Mouse (Mus musculus) lung, postnatal 36 days (tissue): ENCODE measurements around the gene Gpn1.
"Not testable (repeated sequence)": the region's sequence is repeated elsewhere in the genome, so short reads cannot be mapped to it uniquely, and the experiment has no call there.

Source experiments
- DNase-seq: peaks from one replicate; pipeline ENCODE4 v3.0.0; 2022; ENCODE audit warnings: mixed read lengths

Gpn1 gene

GRCm38 (mm10) chr5:31494513-31495297 is at the start of gene Gpn1:
Gpn1 (plus strand) TSS chr5:31494741.
- DNase-seq, result peak; percentile 96

DNA sequence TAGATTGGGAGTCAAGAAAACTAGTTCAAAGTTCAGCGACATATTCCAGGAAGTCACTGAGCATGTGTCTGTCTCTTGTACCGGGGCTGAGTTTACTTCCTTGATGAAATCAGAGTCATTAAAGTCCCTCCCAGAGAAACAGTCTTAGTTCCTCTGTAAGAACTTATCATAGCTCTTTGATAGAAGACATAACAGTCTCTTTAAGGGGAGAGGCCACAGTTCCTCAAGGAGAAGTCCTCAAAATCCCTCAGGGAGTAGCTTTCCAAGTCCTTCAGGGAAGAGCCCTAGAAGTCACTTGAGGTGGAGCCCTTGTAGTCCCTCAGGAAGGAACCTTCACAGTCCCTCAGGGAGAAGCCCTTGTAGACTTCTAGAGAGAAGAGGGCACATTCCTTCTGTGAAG is 43.2 kb upstream of the Gpn1 start:
- peak; percentile 51 for DNase-seq

- peak; percentile 98 for DNase-seq
Measured at GRCm38 (mm10) chr5:31451878-31452561, 42.5 kb upstream of the Gpn1 start, which contains the start of gene Zfp512. Zfp512 (plus strand) TSS chr5:31452431.

DNA sequence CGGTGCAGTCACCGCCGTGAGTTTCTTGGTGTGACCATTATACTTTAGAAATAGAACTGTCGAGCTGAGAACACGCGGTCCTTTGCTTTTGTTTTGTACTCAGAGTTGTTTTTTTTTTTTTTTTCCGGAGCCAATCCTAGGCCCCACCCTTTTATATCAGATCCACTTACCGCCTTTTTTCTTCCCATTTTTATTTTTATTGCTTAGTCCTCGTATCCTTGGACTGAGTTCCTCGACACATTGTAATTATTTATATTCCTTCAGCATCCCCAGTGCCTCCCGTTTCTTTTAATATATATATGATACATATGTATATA is 42.0 kb upstream of the Gpn1 start:
- no peak for DNase-seq

- DNase-seq, result no peak
Measured at GRCm38 (mm10) chr5:31452886-31453410, 41.6 kb upstream of the Gpn1 start.

- peak; percentile 36 for DNase-seq
Measured at GRCm38 (mm10) chr5:31467798-31468197, 26.7 kb upstream of the Gpn1 start.

DNA sequence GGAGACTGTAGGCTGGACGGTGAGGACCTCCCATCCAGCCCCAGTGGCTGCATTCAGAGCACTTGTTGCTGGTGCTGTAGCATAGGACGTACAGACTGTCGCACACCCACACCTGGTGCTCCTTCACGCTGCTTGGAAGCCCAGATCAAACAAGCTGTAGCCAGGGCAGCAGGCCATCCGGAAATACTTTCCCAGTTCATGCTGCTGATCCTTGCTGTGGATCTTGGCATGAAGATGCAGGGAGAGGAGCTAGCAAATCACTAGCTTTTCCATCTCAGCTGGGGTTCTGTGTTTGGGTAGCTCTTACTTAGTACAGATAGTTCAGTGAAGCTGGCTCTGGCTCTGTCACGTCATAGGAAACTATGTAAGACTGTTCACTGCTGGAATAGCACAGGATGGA is 24.8 kb upstream of the Gpn1 start:
- DNase-seq, result no peak

GRCm38 (mm10) chr5:31470334-31470733 is 24.2 kb upstream of the Gpn1 start:
- peak; percentile 76 for DNase-seq

DNA sequence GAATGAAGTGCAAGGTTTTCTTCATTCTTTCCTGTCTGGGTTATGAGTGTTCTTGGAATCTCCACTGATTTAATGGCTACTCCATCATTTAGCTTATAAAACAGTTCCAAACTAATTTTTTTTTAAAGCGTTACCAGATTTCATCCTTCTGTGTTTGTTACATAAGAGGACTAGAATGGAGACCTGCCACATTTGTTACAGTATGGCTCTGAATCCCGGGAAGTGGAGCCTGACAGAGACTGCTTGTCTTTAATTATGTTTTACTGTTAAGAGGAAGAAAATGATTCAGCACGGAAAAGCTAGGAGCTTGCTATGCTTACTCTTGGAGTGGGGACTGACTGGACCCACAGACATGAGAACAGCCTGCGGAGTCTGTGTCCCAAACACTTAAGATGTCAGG is 14.0 kb upstream of the Gpn1 start:
- DNase-seq, result no peak

DNA sequence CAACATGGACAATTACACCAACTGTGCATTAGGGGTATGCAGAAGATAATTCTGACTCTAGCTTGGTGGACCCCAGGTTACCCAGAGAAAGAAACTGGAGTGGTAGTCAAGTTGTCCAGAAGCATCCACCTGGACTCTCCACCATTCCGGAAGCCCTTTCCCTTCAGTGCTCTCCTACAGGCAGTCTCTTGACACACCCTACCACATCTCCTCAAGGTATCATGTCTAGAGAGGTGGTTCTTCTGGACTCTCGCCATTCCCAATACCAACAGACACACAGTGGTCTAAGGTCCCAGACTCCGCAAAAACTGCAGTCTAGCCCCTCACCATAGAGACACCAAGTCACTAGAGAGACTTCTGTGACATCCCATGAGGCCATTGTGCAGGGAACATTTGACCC is 9.1 kb upstream of the Gpn1 start, which contains the start of gene 4930548H24Rik:
Gene 4930548H24Rik (plus strand): TSS at position 301 of the 400 bp plus-strand sequence.
- no peak for DNase-seq

DNA sequence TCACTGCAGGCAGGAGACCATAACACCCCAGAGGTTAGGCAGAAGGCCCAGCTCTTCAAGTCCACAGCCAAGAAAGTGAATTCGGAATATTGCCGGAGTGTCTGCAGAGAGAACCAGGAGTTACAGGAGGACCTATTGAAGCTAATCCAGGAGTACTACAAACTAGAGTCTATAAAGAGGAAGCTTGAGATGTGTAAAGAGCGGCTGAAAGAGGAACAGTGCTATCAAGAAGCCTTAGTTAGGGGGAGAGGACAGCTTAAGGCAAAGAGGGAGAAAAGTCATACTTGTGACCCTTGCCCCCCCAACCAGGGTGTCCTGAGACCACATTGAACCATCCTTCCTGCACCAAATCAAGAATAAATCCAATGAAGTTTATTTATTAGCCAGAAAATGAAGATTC is 6.7 kb upstream of the Gpn1 start:
- no peak for DNase-seq

- no peak for DNase-seq
Measured at GRCm38 (mm10) chr5:31489116-31489769, 5.3 kb upstream of the Gpn1 start.

DNA sequence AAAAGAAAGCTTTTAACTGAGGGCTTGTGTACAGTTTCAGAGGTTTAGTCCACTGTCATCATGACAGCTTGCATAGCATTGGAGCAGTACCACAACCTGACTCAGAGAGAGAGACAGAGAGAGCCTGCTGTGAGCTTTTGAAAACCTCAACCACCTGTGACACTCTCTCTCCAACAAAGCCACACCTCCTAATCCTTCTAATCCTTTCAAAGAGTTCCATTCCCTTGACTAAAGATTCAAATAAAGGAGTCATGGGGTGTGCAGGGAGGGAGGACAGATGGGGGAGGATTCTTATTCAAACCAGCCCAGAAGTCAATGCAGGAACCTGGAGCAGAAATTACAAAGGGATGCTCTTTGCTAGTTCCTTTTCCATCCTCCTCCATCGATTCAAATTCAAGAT is 2.5 kb upstream of the Gpn1 start:
- DNase-seq, result no peak

DNA sequence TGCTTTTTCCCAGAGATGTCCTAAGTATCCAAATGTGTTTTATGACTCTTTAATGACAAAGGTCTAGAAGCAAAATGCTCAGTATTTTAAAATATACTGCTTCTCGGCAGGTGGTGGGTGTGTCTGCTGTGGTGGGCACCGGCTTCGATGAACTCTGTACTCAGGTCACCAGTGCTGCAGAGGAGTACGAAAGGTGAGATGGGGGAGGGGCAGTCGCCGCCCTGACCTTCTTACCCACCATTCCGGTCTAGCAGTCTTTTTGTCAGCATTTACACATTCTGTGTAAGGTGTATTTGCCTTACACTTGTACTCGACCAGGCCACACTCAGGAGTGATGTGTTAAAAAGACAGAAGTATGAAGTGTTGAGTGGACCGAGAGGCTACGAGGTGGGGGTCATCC is 10.3 kb downstream of the Gpn1 start:
- no peak for DNase-seq

- peak; percentile 57 for DNase-seq
Measured at GRCm38 (mm10) chr5:31512481-31512880, 17.9 kb downstream of the Gpn1 start.

GRCm38 (mm10) chr5:31520556-31520955 is 26.0 kb downstream of the Gpn1 start:
- DNase-seq, result no peak

DNA sequence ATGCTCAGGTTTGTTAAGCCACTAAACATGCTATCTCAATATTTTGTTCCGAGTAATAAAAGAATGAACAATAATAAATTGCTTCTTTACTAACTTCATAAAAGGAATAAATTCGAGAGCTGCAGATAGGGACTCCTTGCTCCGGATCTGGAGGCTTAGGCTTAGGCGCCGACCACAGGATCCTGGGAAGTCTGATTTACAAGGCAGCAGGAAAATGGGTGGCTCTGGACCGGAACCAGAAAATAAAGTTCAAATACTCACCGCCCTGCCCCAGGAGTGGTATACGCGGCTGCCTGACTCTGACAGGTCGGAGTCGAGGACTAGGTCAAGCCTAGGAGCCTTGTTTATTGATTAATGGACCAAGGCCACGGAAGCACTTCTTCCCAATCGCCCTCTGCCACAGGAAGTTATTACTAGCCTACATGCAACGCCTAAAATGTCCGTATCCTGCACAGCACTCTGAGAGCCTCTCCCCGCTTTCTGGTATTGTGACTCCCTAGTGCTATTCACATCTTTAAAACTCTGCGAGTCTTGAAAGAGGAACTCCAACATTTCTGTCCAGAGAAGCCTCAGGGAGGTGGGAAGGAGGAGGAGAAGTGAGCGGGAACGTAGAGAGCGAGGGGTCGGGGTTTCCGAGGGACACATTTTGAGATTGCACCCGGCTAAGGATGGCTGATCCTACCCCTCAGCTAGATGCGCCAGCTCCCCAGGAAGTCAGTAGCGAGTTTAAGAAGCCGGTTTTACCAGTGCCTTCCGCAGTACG is 32.0 kb downstream of the Gpn1 start, which contains the start of gene Slc4a1ap:
Gene Slc4a1ap (plus strand): TSS at position 642 of the 763 bp plus-strand sequence.
- DNase-seq, result peak; percentile 81

GRCm38 (mm10) chr5:31527117-31527680 is 32.7 kb downstream of the Gpn1 start:
- no peak for DNase-seq

- DNase-seq, result not testable (repeated sequence)
Measured at GRCm38 (mm10) chr5:31527707-31528106, 33.2 kb downstream of the Gpn1 start, which contains the start of gene Supt7l. Supt7l (minus strand) TSS chr5:31527807.

- DNase-seq, result no peak
Measured at GRCm38 (mm10) chr5:31528560-31528959, 34.0 kb downstream of the Gpn1 start.

- no peak for DNase-seq
Measured at GRCm38 (mm10) chr5:31535228-31535627, 40.7 kb downstream of the Gpn1 start.

DNA sequence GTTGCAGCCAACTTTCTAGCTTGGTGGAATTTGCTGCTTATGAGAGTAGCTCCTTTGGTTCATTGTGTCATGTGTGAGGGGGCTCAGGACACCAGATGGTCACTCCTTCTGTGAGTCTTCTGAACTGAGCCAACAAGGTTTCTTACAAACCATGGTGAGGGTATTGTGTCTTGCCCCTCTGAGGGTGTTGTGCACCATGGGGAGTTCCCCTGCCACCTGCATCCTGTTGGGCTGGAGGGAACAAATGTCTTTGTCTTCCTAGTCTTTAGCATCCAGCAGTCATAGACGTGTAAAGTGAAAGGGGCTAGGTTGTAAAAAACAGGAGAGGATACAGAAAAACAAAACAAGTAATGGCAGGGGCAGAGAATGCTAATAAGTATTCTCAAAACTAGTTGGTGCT is 64.9 kb downstream of the Gpn1 start:
- no peak for DNase-seq
